Mouse (Mus musculus) liver, embryonic 13.5 days (tissue): ENCODE results near the gene Lpar5. TPM values are rescaled to one million over a fixed set of nuclear protein-coding genes. Genes with fewer than 3 reads are reported as not detected.

ENCODE experiments used
- ATAC-seq: fragments of 200-750 bp; cut with Nextera tagmentation; 2 replicates; pipeline ENCODE4 v1.8.0; 2017; ENCODE audit warnings: low read depth, mild to moderate bottlenecking, moderate number of reproducible peaks, moderate library complexity
- DNase-seq: peaks from one replicate; pipeline ENCODE4 v3.0.0; 2022
- H3K27ac ChIP-seq: fragments of 300-500 bp; sonication (generic); 2 replicates; pipeline ENCODE4 v1.5.1; 2015; ENCODE audit warnings: moderate library complexity, mild to moderate bottlenecking, inconsistent platforms
- H3K27me3 ChIP-seq: fragments of 300-500 bp; sonication (generic); 2 replicates; pipeline ENCODE4 v1.6.1; 2015; ENCODE audit warnings: mild to moderate bottlenecking, inconsistent platforms
- H3K36me3 ChIP-seq: fragments of 300-500 bp; sonication (generic); 2 replicates; pipeline ENCODE4 v1.6.1; 2015; ENCODE audit warnings: mild to moderate bottlenecking, inconsistent platforms
- H3K4me1 ChIP-seq: fragments of 300-500 bp; sonication (generic); replicated peaks from 2 replicates; pipeline ENCODE4 v1.6.1; 2015; ENCODE audit warnings: inconsistent platforms
- H3K4me2 ChIP-seq: fragments of 300-500 bp; sonication (generic); 2 replicates; pipeline ENCODE4 v1.6.1; 2015; ENCODE audit warnings: inconsistent platforms, mild to moderate bottlenecking, moderate library complexity
- H3K4me3 ChIP-seq: fragments of 300-500 bp; sonication (generic); replicated peaks from 2 replicates; pipeline ENCODE4 v1.5.1; 2015; ENCODE audit warnings: mild to moderate bottlenecking, inconsistent platforms
- H3K9ac ChIP-seq: fragments of 300-500 bp; sonication (generic); 2 replicates; pipeline ENCODE4 v1.6.1; 2015; ENCODE audit warnings: mild to moderate bottlenecking, inconsistent platforms
- H3K9me3 ChIP-seq: fragments of 300-500 bp; sonication (generic); replicated peaks from 2 replicates; pipeline ENCODE4 v1.6.1; 2016; ENCODE audit warnings: inconsistent platforms
- WGBS: fragments of 180-500 bp; shearing (Covaris S2); methylation state at CpG from one replicate; pipeline ENCODE4 v1.1.7; 2015; ENCODE audit not compliant: insufficient replicate concordance; 5-methylcytosine and 5-hydroxymethylcytosine counted together
- microRNA-seq: library from miRNA; unstranded; fragments of <30 nt; microRNA quantifications from one replicate; pipeline ENCODE4, GENCODE M21; 2016
- polyA plus RNA-seq: library from polyadenylated mRNA; unstranded; fragments of >200 nt; fragmentation: Nextera tagmentation; extraction: Ambion mirVana; gene quantifications from 2 replicates; pipeline ENCODE4 v1.2.1, GENCODE M21; 2015

The Lpar5 gene
- polyA plus RNA-seq, 1 experiment from 2014 or later: 1.6 TPM

GRCm38 (mm10) chr6:125129710-125130402, 62.1 kb downstream of the Lpar5 start:
- ATAC-seq (no peak), DNase-seq (no peak)
- 87% methylated on average over 20 of the region's 20 CpGs for WGBS
- Histone ChIP-seq H3K27ac (no peak overlapping the region), H3K4me3 (no peak overlapping the region), H3K4me1 (peaks cover 33% of the 10 kb centered on the region), H3K4me2 (no peak overlapping the region), H3K27me3 (no peaks in the 10 kb centered on the region), H3K9me3 (no peaks in the 10 kb centered on the region), H3K9ac (no peak overlapping the region), H3K36me3 (peaks cover 77% of the 10 kb centered on the region)

GRCm38 (mm10) chr6:125131302-125132156, 63.8 kb downstream of the Lpar5 start, which contains the start of gene Nop2:
TSS of gene Nop2 (plus strand) at chr6:125131909.
- peak within 1 kb of the TSS; percentile 88 for H3K27ac ChIP-seq
- ATAC-seq (peak; percentile 88), DNase-seq (peak; percentile 90)
- H3K4me3 ChIP-seq: peak within 1 kb of the TSS; percentile 95
- H3K4me2 ChIP-seq: peak within 1 kb of the TSS; percentile 97
- WGBS: under 1% methylated on average over 66 of the region's 66 CpGs
- H3K36me3 ChIP-seq: peaks cover 77% of the 10 kb centered on the region
- H3K4me1 ChIP-seq: peaks cover 33% of the 10 kb centered on the region
- no peaks in the 10 kb centered on the region for H3K27me3 ChIP-seq
- H3K9ac ChIP-seq: peak within 1 kb of the TSS; percentile 88
- H3K9me3 ChIP-seq: no peaks in the 10 kb centered on the region

Small RNA genes within 50 kb of the gene (microRNA-seq; reads per million reads assigned to microRNA genes)
- not detected for gene Mir7045

Other genes starting within 250 kb of the Lpar5 start
- gene Usp5, start 238.4 kb upstream of the Lpar5 start, polyA plus RNA-seq: 63.5 and 67.5 TPM in 2 replicates
- 202 and 204 TPM in 2 replicates for gene Cdca3, start 238.4 kb upstream of the Lpar5 start, polyA plus RNA-seq
- 0.16 and 0.23 TPM in 2 replicates for gene Gnb3, start 227.6 kb upstream of the Lpar5 start, polyA plus RNA-seq
- gene P3h3, start 210.2 kb upstream of the Lpar5 start, polyA plus RNA-seq: 1.4 and 1.9 TPM in 2 replicates
- gene Gpr162, start 203.9 kb upstream of the Lpar5 start, polyA plus RNA-seq: 0.08 and 0.14 TPM in 2 replicates
- 0.17 TPM in 1 of 2 replicates, not detected in the other for gene Cd4, start 179.7 kb upstream of the Lpar5 start, polyA plus RNA-seq
- gene Lag3, start 156.2 kb upstream of the Lpar5 start, polyA plus RNA-seq: 0.14 and 0.18 TPM in 2 replicates
- gene Ptms, start 147.8 kb upstream of the Lpar5 start, polyA plus RNA-seq: 42.3 and 47.6 TPM in 2 replicates
- 129 and 134 TPM in 2 replicates for gene Mlf2, start 136.5 kb upstream of the Lpar5 start, polyA plus RNA-seq
- 67.3 and 77.6 TPM in 2 replicates for gene Cops7a, start 102.4 kb upstream of the Lpar5 start, polyA plus RNA-seq
- gene Pianp, start 71.2 kb upstream of the Lpar5 start, polyA plus RNA-seq: 0.05 and 0.15 TPM in 2 replicates
- 3.6 and 3.8 TPM in 2 replicates for gene Zfp384, start 58.8 kb upstream of the Lpar5 start, polyA plus RNA-seq
- gene Ing4, start 28.2 kb upstream of the Lpar5 start, polyA plus RNA-seq: 28.6 and 31.8 TPM in 2 replicates
- 1.6 and 2.2 TPM in 2 replicates for gene Acrbp, start 18.2 kb upstream of the Lpar5 start, polyA plus RNA-seq
- 29.2 and 30.0 TPM in 2 replicates for gene Chd4, start 28.1 kb downstream of the Lpar5 start, polyA plus RNA-seq
- 60.6 and 65.5 TPM in 2 replicates for gene Nop2, start 64.0 kb downstream of the Lpar5 start, polyA plus RNA-seq
- gene Iffo1, start 77.3 kb downstream of the Lpar5 start, polyA plus RNA-seq: 3.7 and 3.9 TPM in 2 replicates
- gene Gapdh, start 98.5 kb downstream of the Lpar5 start, polyA plus RNA-seq: 1,179 and 1,220 TPM in 2 replicates
- 94.5 and 101 TPM in 2 replicates for gene Ncapd2, start 123.8 kb downstream of the Lpar5 start, polyA plus RNA-seq
- gene Mrpl51, start 123.9 kb downstream of the Lpar5 start, polyA plus RNA-seq: 217 and 225 TPM in 2 replicates
- 1.6 and 2.1 TPM in 2 replicates for gene Vamp1, start 147.6 kb downstream of the Lpar5 start, polyA plus RNA-seq
- 5.2 TPM in 2 replicates for gene Tapbpl, start 163.9 kb downstream of the Lpar5 start, polyA plus RNA-seq
- gene Cd27, start 169.1 kb downstream of the Lpar5 start, polyA plus RNA-seq: 1.6 and 2.1 TPM in 2 replicates
- not detected in 2 replicates for gene Tuba3a, start 218.1 kb downstream of the Lpar5 start, polyA plus RNA-seq
- 18.3 and 18.4 TPM in 2 replicates for gene Ltbr, start 246.0 kb downstream of the Lpar5 start, polyA plus RNA-seq